Mouse (Mus musculus) neural tube, embryonic 10.5 days (tissue): ENCODE measurements around the gene Atp5s.

ENCODE experiments used
- DNase-seq: peaks from one replicate; pipeline ENCODE4 v3.0.0-alpha.2; 2017; ENCODE audit warnings: low spot score; ENCODE audit errors: extremely low spot score

Atp5s gene

GRCm38 (mm10) chr12:69732221-69732620, 7.5 kb downstream of the Atp5s start:
- no peak for DNase-seq

- DNase-seq: no peak
Observed at GRCm38 (mm10) chr12:69733518-69733917, 8.8 kb downstream of the Atp5s start.

DNA sequence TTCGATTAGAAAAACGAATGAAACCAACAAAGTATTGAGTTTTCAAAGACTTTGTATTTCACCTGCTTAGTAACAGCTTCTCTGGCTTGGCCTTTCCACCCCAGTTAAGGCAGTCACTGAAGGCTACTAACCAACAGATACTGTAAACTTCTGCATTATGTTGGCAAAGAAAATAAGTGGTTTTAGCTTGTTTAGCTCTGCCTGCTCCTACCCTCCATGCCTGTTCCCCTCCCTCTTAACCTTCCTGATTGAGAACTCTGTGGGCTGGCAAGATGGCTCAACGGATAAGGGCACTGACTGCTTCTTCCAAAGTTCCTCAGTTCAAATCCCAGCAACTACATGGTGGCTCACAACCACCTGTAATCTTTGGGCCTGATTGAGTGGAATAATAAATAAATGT, 9.2 kb downstream of the Atp5s start:
- DNase-seq: no peak

DNA sequence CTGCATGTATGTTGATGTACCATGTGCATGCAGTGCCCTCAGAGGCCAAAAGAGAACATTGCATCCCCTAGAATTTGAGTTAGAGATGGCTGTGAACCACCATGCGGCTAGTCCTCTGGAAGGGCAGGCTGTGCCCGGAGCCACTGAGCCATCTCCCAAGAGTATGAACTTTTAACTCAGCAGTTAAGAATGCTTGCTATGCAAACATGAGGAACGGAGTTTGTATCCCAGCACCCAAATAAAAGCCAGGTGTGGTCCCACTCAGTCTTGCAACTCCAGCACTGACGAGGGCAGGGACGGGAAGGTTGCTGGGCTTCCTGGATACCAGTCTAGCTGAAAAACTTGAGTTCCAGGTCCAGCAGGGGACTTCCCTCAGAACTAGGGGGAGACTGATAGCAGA, 17.2 kb downstream of the Atp5s start:
- no peak for DNase-seq

DNA sequence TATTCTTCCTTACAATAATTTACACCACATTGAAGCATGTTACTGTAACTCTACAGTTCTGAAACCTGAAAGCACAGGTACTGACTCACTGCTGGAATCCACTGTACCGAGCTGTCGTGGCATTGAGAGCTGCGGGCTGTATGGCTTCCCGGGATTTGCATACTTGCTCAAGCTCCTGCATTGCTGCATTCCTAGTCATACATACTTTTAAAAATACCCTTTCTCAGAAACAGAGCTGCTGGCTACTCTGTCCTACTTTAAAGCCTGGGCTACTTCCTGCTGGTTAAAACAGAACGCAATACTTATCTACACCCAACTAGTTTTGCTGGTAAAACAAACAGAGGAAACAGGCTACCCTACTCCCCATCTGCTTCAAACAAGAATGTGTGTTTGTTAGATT, 19.4 kb downstream of the Atp5s start:
- DNase-seq: no peak

DNA sequence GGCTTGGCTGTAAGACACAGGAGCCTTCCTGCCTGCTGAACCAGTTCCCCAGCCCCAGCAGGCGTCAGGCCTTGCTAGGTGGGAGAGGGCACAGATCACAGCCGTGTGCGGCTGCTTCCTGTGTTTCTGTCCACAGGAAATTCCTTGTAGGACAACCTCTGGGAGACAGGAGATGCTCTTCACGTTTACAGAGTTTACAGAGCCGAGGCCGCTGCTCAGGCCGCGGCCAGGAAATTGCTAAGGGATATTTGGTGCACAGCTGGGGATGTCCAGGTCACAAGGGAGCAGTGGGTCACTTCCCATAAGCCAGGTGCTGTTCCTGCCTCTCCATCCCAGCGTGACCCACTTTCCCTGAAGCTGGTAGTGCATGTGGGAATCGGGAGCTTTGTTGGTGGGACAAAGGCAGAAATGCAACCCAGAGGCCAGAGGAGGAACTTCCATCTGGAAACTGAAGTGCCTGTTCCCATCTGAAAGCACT, 27.2 kb downstream of the Atp5s start:
- peak; percentile 48 for DNase-seq

- no peak for DNase-seq
Observed at GRCm38 (mm10) chr12:69753936-69754335, 29.2 kb downstream of the Atp5s start.

DNA sequence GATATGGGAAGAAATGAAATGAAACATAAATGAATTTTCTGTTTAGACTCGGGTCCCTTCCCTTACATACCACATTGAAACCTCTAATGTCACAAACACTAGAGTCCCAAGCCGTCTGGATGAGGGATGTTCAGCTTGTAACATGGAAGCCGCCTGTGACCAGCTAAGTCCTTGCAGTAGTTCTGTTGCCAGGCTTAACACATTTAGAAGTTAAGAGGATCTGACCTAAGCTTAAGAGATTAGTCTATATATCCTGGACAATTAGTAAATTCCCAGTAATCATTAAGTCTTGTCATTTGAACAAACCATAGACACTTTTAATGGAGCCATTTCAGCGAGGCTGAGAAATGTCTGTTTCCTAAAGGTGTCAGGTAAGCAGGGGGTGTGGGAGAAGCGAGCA, 31.3 kb downstream of the Atp5s start:
- no peak for DNase-seq

DNA sequence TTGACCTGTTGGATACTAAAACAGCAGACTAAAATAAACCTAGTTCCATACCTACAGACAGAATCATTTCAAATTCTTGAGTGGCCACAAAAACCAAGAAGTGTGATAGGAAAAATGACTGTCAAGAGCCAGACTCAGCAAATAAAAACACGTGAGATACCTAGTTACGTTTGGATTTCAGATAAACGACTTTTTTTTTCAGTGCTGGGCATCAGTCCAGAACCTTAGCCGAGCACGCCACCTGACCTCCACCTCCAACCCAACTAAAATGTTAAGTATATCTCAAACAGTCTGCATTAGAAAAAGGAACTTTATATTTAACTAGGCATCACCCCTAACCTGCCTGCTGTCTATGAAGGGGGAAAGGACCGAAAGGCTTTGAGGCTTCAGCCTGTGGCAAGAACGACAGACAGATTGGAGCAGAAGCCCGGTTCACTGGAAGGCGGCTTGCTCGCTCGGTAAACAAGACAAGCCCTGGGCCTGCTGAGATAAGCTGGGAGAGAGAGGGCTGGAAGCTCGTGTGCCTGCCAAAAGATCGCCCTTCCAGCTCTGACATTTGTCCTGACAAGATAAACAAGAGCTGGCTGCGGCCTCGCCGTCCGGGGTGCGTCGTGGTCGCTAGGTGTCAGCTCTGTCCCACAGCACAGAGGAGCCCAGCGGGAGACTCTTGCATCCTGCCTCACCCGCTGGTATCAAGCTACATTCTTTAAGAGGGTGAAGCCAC, 32.8 kb downstream of the Atp5s start:
- peak; percentile 75 for DNase-seq

GRCm38 (mm10) chr12:69758221-69759185, 33.8 kb downstream of the Atp5s start:
- peak; percentile 56 for DNase-seq

DNA sequence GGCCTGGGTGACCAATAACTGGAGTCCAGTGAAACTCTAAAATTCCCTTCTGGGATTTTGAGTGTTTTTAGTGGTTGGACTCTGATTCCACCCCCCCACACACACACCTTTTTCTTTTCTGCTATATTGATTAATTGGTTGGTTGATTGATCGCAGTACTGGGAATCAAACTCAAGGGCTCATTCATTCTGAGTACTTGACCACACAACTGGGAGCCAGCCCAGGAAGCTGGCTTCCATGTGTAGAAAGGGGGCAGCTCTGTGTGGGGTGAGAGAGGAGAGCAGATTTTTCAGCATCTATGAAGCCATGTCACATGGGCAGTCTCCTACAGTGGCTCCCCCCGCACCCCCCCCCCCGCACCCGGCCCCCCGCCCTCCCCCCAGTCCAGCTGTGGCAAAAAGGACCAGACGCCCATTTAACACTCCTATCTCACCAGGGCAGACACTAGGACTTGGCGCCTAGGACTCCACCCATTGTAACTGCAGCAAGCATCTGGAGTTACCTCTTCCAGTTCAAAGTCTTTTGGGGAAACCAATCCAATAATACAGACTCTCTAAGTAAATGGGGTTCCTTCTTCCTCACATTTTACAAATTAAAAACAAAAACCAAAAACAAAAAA, 34.6 kb downstream of the Atp5s start:
- no peak for DNase-seq

DNA sequence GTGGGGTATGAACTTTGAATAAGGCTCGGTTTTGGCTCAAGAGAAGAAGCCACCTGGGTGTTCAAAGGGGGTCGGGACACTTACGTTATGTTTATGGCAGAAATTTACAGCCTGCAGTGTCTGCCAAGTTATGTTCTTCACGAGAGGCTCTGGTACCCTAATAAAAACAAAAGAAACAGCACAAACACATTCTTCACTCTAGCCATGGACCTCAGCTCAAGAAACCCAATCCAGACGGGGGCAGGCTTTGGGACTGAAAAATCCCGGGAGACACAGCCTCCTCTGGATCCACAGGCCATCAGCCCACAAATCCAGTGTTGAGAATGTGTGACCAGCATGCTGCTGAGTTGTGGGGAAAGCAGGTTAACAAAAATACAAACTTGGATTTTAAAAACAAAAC, 35.3 kb downstream of the Atp5s start:
- DNase-seq: no peak

DNA sequence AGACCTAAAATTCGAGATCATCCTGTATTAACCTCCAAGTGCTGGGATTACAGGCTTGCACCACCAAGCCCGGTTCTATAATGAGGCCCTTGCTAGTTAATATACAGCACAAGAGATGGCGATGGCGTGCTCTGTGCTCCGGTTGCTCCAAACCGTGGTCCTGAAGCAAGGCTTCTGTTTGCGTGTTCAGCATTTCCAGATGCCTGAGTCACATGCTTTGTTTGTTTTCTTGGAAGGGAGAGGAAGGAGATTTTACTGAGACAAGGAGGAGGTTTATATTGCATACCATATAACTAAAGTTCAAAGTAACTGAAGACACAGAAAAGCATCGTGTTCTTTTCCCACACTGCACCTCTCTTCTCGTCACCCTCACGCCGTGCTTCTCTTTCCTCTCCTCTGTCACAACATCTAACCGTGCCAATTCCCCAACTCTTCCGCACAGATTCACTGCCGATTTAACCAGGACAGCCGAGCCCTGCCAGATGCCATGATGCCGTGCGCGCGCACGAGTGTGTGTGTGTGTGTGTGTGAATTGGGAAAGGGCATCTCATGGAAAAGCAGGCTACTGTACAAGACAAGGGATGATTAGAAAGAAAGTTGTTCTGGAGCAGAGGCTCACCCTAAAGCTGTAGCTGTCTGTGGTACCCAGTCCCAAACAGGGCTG, 36.1 kb downstream of the Atp5s start:
- DNase-seq: no peak

DNA sequence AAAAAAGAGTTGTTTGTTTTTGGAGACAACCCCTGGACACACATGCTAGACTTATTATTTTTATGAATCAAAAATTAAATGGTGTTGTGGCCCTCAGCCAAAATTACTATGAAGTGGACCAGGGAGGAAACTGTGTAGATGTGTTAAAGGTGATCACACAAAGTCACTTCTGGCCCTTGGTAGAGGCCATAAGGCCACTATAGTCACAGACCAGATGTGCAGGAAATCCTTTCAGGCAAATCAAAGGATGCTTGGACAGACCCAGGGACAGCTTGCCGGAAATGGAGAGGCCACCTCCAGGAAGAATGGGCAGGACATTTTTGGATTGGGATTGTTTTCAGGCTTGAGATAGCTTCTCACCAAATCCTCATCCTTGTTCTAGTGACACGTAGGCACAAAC, 36.9 kb downstream of the Atp5s start:
- DNase-seq: no peak

- DNase-seq: no peak
Observed at GRCm38 (mm10) chr12:69765543-69765942, 40.8 kb downstream of the Atp5s start.

DNA sequence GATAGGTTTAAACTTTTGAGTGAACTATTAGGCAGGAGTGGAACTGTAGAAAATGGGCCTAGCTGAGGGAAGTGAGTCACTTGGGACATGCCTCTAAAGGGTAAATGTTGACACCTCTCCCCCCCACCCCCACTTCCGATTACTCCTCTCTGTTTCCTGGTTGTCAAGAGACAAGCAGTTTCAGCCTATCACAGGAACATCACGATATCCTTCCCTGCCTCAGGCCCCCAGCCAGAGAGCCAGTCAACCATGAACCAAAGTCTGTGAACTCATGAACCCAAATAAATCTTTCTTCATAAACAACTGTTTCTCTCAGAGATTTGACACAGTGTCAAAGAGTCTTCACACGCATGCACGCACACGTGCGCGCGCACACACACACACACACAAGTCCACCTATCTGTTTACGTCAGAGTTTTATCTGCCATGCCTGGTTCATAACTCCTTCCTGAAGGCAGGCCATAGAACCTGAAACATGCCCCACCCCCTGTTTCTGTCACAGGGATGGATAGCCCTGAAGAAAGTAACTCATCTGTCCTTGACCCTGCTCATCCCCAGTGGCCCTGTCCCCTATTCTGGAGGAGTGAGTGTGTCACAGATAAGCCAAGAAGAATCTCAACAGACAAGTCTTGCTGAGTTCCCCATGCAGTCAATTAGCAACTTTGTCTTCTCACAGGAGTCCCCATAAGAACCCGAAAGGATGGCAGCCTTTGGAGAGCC, 41.6 kb downstream of the Atp5s start:
- DNase-seq: no peak

DNA sequence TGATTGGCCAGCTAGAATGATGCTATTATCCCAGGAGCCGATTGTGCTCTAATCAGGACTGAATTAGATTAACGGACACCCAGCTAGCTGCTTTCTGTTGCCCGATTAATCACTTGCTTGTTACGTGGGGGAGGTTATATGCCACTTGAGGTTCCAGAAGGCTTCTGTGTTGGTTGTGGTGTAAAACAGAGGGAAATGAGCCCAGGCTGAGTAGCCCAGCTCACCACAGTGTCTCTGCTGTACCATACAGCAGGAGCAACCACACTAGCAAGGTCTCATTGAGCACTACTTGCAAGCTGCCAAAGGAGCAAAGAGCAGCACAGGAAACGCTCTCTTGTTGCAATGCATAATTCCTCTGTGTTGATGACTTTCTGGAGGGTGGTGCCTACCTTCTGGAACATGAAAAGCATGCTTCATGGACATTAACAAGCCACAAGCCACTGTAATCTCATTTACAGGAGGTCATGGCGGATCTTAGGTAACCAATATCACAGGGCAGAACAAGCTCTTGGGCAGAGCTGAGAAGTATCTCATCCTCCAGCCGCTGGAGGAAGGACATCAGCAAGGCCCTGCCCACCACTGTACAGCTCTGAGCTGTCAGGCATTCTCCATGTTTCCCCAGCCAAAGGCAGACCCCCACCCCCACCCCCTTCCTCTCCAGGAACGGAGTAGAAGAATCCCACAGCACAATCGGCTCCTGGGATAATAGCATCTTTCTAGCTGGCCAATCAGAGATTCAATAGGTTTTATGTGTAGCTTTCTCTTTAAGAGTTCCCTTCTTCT, 42.9 kb downstream of the Atp5s start:
- no peak for DNase-seq

- DNase-seq: no peak
Observed at GRCm38 (mm10) chr12:69768841-69769240, 44.1 kb downstream of the Atp5s start.

DNA sequence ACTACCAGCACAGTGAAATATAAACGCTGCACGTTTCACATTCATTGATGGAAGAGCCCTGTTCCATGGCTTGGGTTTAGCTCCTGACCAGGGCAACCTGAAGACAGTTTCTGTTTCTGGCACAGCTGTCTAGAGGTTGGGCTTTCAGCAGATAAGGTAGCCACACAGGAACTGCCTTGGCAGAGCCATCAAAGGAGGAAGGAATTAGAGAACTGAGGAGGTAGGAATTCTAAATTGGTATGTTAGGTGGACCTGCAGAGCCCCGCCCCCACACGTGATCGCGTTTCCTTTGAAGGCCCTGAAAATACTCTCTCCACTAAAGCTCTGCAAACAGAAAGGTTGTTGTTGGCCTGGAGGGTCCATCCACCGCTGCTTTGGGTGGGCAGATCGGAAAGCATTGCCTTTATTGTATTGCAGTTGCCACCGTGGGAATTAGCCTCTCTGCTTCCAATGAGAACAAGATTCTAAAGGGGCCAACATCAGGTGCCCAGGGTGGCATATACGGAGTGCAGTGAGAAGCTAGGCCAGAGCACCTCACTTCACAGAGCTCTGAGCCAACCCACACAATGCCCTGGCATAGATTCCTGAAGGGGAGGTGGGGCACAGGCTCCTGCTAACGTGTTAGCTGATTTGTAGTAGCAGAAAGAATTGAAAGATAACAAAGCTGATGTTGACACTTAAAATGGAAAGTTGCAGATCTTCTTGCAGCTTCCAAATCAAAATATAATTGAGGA, 52.0 kb downstream of the Atp5s start:
- DNase-seq: no peak
